Mouse (Mus musculus) left cerebral cortex, postnatal 36 days (tissue): ENCODE measurements at regions not wholly inside any gene's neighbourhood (a gene's known extent, or its start where the extent isn't known, plus 50 kb on each side); places are given as distances from the start of the nearest gene placed in this dataset.

ENCODE experiments used
- DNase-seq, 2 experiments: peaks; one replicate each; pipeline ENCODE4 v3.0.0; 2021 to 2022; ENCODE audit warnings: low spot score in 2 of 2, mixed read lengths in 1 of 2
- intact Hi-C: fragments of 180-260 bp; cut with DNase I; formaldehyde crosslinking; loops from one replicate; pipeline ENCODE4 v1.15.1; 2025

- intact Hi-C loops: no loop called here
Measured at GRCm38 (mm10) chr2:128449294-128449693, 141.7 kb upstream of the Spdye4c start.

GRCm38 (mm10) chr2:128450045-128450444, 141.0 kb upstream of the Spdye4c start:
- intact Hi-C loops: no loop called here
- DNase-seq: no peak

More at GRCm38 (mm10) chr2:128449294-128449693, 141.7 kb upstream of the Spdye4c start:
- no peak for DNase-seq

- DNase-seq: no peak
- intact Hi-C loops: no loop called here
Measured at GRCm38 (mm10) chr2:128451554-128452239, 139.3 kb upstream of the Spdye4c start.

- intact Hi-C loops: no loop called here
Measured at GRCm38 (mm10) chr2:128452582-128452981, 138.4 kb upstream of the Spdye4c start.

GRCm38 (mm10) chr2:128454509-128454908, 136.5 kb upstream of the Spdye4c start:
- no peak for DNase-seq
- intact Hi-C loops: no loop called here

More at GRCm38 (mm10) chr2:128452582-128452981, 138.4 kb upstream of the Spdye4c start:
- no peak for DNase-seq

GRCm38 (mm10) chr2:128457591-128458209, 133.3 kb upstream of the Spdye4c start:
- intact Hi-C loops: no loop called here
- DNase-seq: no peak

- no peak for DNase-seq
- intact Hi-C loops: no loop called here
Measured at GRCm38 (mm10) chr2:128465214-128465984, 125.6 kb upstream of the Spdye4c start.

GRCm38 (mm10) chr2:128467490-128468245, 123.3 kb upstream of the Spdye4c start:
- no peak for DNase-seq
- intact Hi-C loops: no loop called here

- intact Hi-C loops: no loop called here
Measured at GRCm38 (mm10) chr2:128468323-128468722, 122.7 kb upstream of the Spdye4c start.

GRCm38 (mm10) chr2:128470351-128470750, 120.7 kb upstream of the Spdye4c start:
- DNase-seq: no peak
- intact Hi-C loops: no loop called here

More at GRCm38 (mm10) chr2:128468323-128468722, 122.7 kb upstream of the Spdye4c start:
- no peak for DNase-seq

- no peak for DNase-seq
- intact Hi-C loops: no loop called here
Measured at GRCm38 (mm10) chr2:128473241-128473954, 117.6 kb upstream of the Spdye4c start.

- no peak for DNase-seq
- intact Hi-C loops: no loop called here
Measured at GRCm38 (mm10) chr2:128473997-128474396, 117.0 kb upstream of the Spdye4c start.

GRCm38 (mm10) chr2:128477242-128477641, 113.8 kb upstream of the Spdye4c start:
- DNase-seq: no peak
- intact Hi-C loops: no loop called here

GRCm38 (mm10) chr2:128491217-128491877, 99.7 kb upstream of the Spdye4c start:
- intact Hi-C loops: no loop called here
- DNase-seq: no peak

- no peak for DNase-seq
- intact Hi-C loops: no loop called here
Measured at GRCm38 (mm10) chr2:128493871-128494270, 97.1 kb upstream of the Spdye4c start.

- intact Hi-C loops: no loop called here
- no peak for DNase-seq
Measured at GRCm38 (mm10) chr2:128497891-128498290, 93.1 kb upstream of the Spdye4c start.

GRCm38 (mm10) chr2:128498611-128499010, 92.4 kb upstream of the Spdye4c start:
- DNase-seq: no peak
- intact Hi-C loops: no loop called here

GRCm38 (mm10) chr2:128499575-128500184, 91.3 kb upstream of the Spdye4c start:
- DNase-seq: no peak
- intact Hi-C loops: no loop called here
